Mouse (Mus musculus) CH12.LX (cell line): ENCODE measurements around the gene Serpina9. TPM values are rescaled to one million over a fixed set of nuclear protein-coding genes. Genes with fewer than 3 reads are reported as not detected.

Experiments used
- DNase-seq: peaks from one replicate; pipeline ENCODE4 v3.0.0-alpha.2; 2013; ENCODE audit errors: extremely low read depth
- H3K27ac ChIP-seq: 2 replicates; pipeline ENCODE4 v1.5.1; 2012; ENCODE audit warnings: low read depth, mild to moderate bottlenecking, control low read depth, moderate library complexity; ENCODE audit not compliant: insufficient read depth
- H3K27me3 ChIP-seq: replicated peaks from 2 replicates; pipeline ENCODE3; 2012; ENCODE audit warnings: inconsistent platforms
- H3K36me3 ChIP-seq, 2 experiments: replicated peaks in 1 of 2; 2 replicates each; pipeline versions ENCODE3 to v1.6.1; 2012; ENCODE audit warnings: inconsistent platforms in 1 of 2, low read length in 1 of 2, mild to moderate bottlenecking in 1 of 2, mixed read lengths in 1 of 2, moderate library complexity in 1 of 2; ENCODE audit not compliant: control insufficient read depth in 1 of 2, insufficient read depth in 1 of 2
- H3K4me1 ChIP-seq, 2 experiments: 2 replicates each; pipeline ENCODE4 v1.6.1; 2012; ENCODE audit warnings: inconsistent platforms in 1 of 2, moderate library complexity in 1 of 2; ENCODE audit not compliant: insufficient read depth in 2 of 2, control insufficient read depth in 1 of 2
- H3K4me2 ChIP-seq: 2 replicates; pipeline ENCODE4 v1.6.1; 2012; ENCODE audit warnings: low read depth, mild to moderate bottlenecking, control low read depth; ENCODE audit not compliant: poor library complexity, insufficient read depth, severe bottlenecking
- H3K4me3 ChIP-seq, 3 experiments: fragments of 150-350 bp in 1 of 3; sonication (generic) in 1 of 3; replicated peaks in 1 of 3; 2 replicates each; pipeline versions ENCODE3 to v1.5.1; 2011 to 2012; ENCODE audit warnings: low read depth in 2 of 3, low read length in 2 of 3, mild to moderate bottlenecking in 2 of 3, moderate library complexity in 2 of 3, control low read depth in 1 of 3, improper control_type of control experiment in 1 of 3, inconsistent platforms in 1 of 3, mixed read lengths in 1 of 3; ENCODE audit not compliant: poor library complexity in 1 of 3
- H3K79me2 ChIP-seq: replicated peaks from 2 replicates; pipeline ENCODE4 v1.6.1; 2012; ENCODE audit warnings: mild to moderate bottlenecking, moderate library complexity; ENCODE audit not compliant: control insufficient read depth, poor library complexity, insufficient read depth, severe bottlenecking; ENCODE audit errors: extremely low read depth
- H3K9ac ChIP-seq: 2 replicates; pipeline ENCODE4 v1.6.1; 2012; ENCODE audit warnings: low read depth, mild to moderate bottlenecking, control low read depth, moderate library complexity; ENCODE audit not compliant: insufficient read depth
- H3K9me3 ChIP-seq: replicated peaks from 2 replicates; pipeline ENCODE3; 2012; ENCODE audit warnings: low read length, inconsistent platforms, mixed read lengths
- BHLHE40 ChIP-seq: IDR thresholded peaks from 2 replicates; pipeline ENCODE4 v1.6.1; 2011; ENCODE audit warnings: mild to moderate bottlenecking, low read depth, low read length, improper control_type of control experiment
- CHD1 ChIP-seq: IDR thresholded peaks from 2 replicates; pipeline ENCODE4 v1.6.1; 2012; ENCODE audit warnings: low read depth, low read length, improper control_type of control experiment, inconsistent platforms
- CTCF ChIP-seq, 2 experiments: IDR thresholded peaks in 1 of 2; conservative IDR thresholded peaks in 1 of 2; 2 replicates each; pipeline ENCODE4 v1.5.1; 2011 to 2012; ENCODE audit warnings: low read depth in 2 of 2, low read length in 2 of 2, improper control_type of control experiment in 1 of 2, inconsistent platforms in 1 of 2, mild to moderate bottlenecking in 1 of 2, moderate library complexity in 1 of 2
- E2F4 ChIP-seq: IDR thresholded peaks from 2 replicates; pipeline ENCODE4 v1.6.1; 2011; ENCODE audit warnings: low read depth, low read length, improper control_type of control experiment; ENCODE audit not compliant: insufficient replicate concordance
- ELF1 ChIP-seq: IDR thresholded peaks from 2 replicates; pipeline ENCODE4 v1.6.1; 2014; ENCODE audit warnings: low read depth, mild to moderate bottlenecking, inconsistent platforms, low read length, improper control_type of control experiment
- EP300 ChIP-seq: IDR thresholded peaks from 2 replicates; pipeline ENCODE4 v1.6.1; 2011; ENCODE audit warnings: low read length, improper control_type of control experiment
- IRF4 ChIP-seq: IDR thresholded peaks from 2 replicates; pipeline ENCODE4 v1.6.1; 2014; ENCODE audit warnings: low read depth, mild to moderate bottlenecking, inconsistent platforms, low read length, improper control_type of control experiment
- JUN ChIP-seq: IDR thresholded peaks from 2 replicates; pipeline ENCODE4 v1.6.1; 2011; ENCODE audit warnings: low read depth, mild to moderate bottlenecking, low read length, improper control_type of control experiment, moderate library complexity; ENCODE audit not compliant: insufficient read depth
- JUND ChIP-seq: conservative IDR thresholded peaks from 2 replicates; pipeline ENCODE4 v1.6.1; 2011; ENCODE audit warnings: low read depth, low read length, improper control_type of control experiment
- KAT2A ChIP-seq: IDR thresholded peaks from 2 replicates; pipeline ENCODE4 v1.6.1; 2012; ENCODE audit warnings: low read length, improper control_type of control experiment, inconsistent platforms; ENCODE audit not compliant: insufficient replicate concordance
- MAFK ChIP-seq: IDR thresholded peaks from 2 replicates; pipeline ENCODE4 v1.6.1; 2011; ENCODE audit warnings: low read length, improper control_type of control experiment; ENCODE audit not compliant: insufficient replicate concordance
- MAX ChIP-seq: IDR thresholded peaks from 2 replicates; pipeline ENCODE4 v1.6.1; 2011; ENCODE audit warnings: low read length, improper control_type of control experiment
- MAZ ChIP-seq: IDR thresholded peaks from 2 replicates; pipeline ENCODE4 v1.6.1; 2012; ENCODE audit warnings: low read depth, mild to moderate bottlenecking, inconsistent platforms, low read length, improper control_type of control experiment, moderate library complexity
- MEF2A ChIP-seq: IDR thresholded peaks from 2 replicates; pipeline ENCODE4 v1.6.1; 2014; ENCODE audit warnings: low read depth, mild to moderate bottlenecking, inconsistent platforms, low read length, improper control_type of control experiment, borderline replicate concordance
- MXI1 ChIP-seq: IDR thresholded peaks from 2 replicates; pipeline ENCODE4 v1.6.1; 2011; ENCODE audit warnings: mild to moderate bottlenecking, low read depth, low read length, improper control_type of control experiment
- MYC ChIP-seq: IDR thresholded peaks from 2 replicates; pipeline ENCODE4 v1.6.1; 2011; ENCODE audit warnings: low read depth, mild to moderate bottlenecking, improper control_type of control experiment, low read length
- NELFE ChIP-seq: IDR thresholded peaks from 2 replicates; pipeline ENCODE4 v1.6.1; 2011; ENCODE audit warnings: low read depth, low read length, improper control_type of control experiment
- PAX5 ChIP-seq: IDR thresholded peaks from 2 replicates; pipeline ENCODE4 v1.6.1; 2012; ENCODE audit warnings: low read length, inconsistent platforms, mixed read lengths
- POLR2AphosphoS2 ChIP-seq: IDR thresholded peaks from 2 replicates; pipeline ENCODE4 v1.6.1; 2011; ENCODE audit warnings: low read depth, low read length, improper control_type of control experiment
- RAD21 ChIP-seq: IDR thresholded peaks from 2 replicates; pipeline ENCODE4 v1.6.1; 2011; ENCODE audit warnings: low read depth, mild to moderate bottlenecking, low read length, improper control_type of control experiment, moderate library complexity
- RCOR1 ChIP-seq: conservative IDR thresholded peaks from 2 replicates; pipeline ENCODE4 v1.6.1; 2012; ENCODE audit warnings: low read depth, mild to moderate bottlenecking, inconsistent platforms, low read length, improper control_type of control experiment
- SIN3A ChIP-seq: IDR thresholded peaks from 2 replicates; pipeline ENCODE4 v1.6.1; 2012; ENCODE audit warnings: low read length, improper control_type of control experiment, inconsistent platforms
- SMC3 ChIP-seq: IDR thresholded peaks from 2 replicates; pipeline ENCODE4 v1.6.1; 2011; ENCODE audit warnings: low read depth, low read length, improper control_type of control experiment
- TBP ChIP-seq: conservative IDR thresholded peaks from 2 replicates; pipeline ENCODE4 v1.6.1; 2011; ENCODE audit warnings: low read depth, low read length, improper control_type of control experiment
- TCF12 ChIP-seq: IDR thresholded peaks from 2 replicates; pipeline ENCODE4 v1.6.1; 2014; ENCODE audit warnings: low read depth, mild to moderate bottlenecking, inconsistent platforms, low read length, improper control_type of control experiment
- USF1 ChIP-seq: IDR thresholded peaks from 2 replicates; pipeline ENCODE4 v1.6.1; 2014; ENCODE audit warnings: low read depth, mild to moderate bottlenecking, inconsistent platforms, low read length, improper control_type of control experiment
- ZC3H11A ChIP-seq: IDR thresholded peaks from 2 replicates; pipeline ENCODE4 v1.6.1; 2012; ENCODE audit warnings: low read depth, mild to moderate bottlenecking, inconsistent platforms, low read length, improper control_type of control experiment
- dilution Hi-C: fragments of 300-500 bp; cut with MboI; formaldehyde crosslinking; loops from 2 replicates; pipeline ENCODE4 v1.14.3; 2020; ENCODE audit warnings: low sequenced_read_pairs; ENCODE audit not compliant: extremely low pct_unique_long_range_greater_than_20kb, extremely low pct_ligation_motif_present
- in situ Hi-C: fragments of 300-500 bp; cut with MboI; formaldehyde crosslinking; loops from 3 replicates; pipeline ENCODE4 v1.14.3; 2019; ENCODE audit warnings: low sequenced_read_pairs, low pct_ligation_motif_present, low pct_unique_long_range_greater_than_20kb, mixed read lengths
- polyA plus RNA-seq: library from polyadenylated mRNA; unstranded; fragments of >175 nt; gene quantifications from 2 replicates; pipeline ENCODE4 v1.2.1, GENCODE M21; 2012; ENCODE audit warnings: low read depth; ENCODE audit not compliant: insufficient read length
- total RNA-seq, 2 experiments: library from RNA; depleted of rRNA; stranded (reverse); fragments of 300-350 nt in 1 of 2; fragments of >200 nt in 1 of 2; gene quantifications; 2 replicates each; pipeline ENCODE4 v1.2.3; 2012 to 2014

Gene Serpina9
- total and polyA plus RNA-seq, 3 experiments: 0.08 to 0.36 (median 0.23) TPM

DNA sequence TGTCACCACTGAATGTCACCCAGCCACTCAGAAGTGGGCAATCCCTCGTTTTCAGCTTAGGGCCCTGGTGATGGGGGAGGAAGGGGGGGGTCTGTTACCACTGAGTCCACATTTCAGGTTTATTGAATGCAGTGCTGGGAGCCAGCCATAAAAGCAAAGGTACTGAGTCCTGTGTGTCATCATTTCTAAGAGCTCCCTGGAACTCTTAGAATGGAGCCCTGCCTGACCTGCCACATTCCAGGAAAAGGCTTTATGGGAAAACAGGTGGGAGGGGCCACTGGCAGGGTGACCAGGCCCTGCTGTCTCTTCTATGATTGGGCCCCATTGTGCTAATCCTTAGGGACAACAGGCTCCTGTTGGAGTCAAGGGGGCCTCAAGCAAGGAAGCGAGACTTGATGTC, 17.0 kb downstream of the Serpina9 start:
- Histone ChIP-seq H3K27me3 (peaks cover 16% of the 10 kb centered on the region), H3K27ac (no peak overlapping the region), H3K9ac (no peak overlapping the region), H3K4me2 (no peak overlapping the region), H3K4me1 (peaks cover 8 to 20% of the 10 kb centered on the region in 2 experiments), H3K79me2 (no peaks in the 10 kb centered on the region), H3K4me3 (no peak overlapping the region), H3K36me3 (no peaks in the 10 kb centered on the region), H3K9me3 (no peaks in the 10 kb centered on the region)
- dilution Hi-C loops: no loop called here
- TF ChIP-seq TBP (no peak), JUND (no peak)
- in situ Hi-C loops: loop anchor here (5.0 kb wide), 2 partner anchors 36 to 66 kb away; no protein-coding TSS in a partner anchor
- DNase-seq: no peak

DNA sequence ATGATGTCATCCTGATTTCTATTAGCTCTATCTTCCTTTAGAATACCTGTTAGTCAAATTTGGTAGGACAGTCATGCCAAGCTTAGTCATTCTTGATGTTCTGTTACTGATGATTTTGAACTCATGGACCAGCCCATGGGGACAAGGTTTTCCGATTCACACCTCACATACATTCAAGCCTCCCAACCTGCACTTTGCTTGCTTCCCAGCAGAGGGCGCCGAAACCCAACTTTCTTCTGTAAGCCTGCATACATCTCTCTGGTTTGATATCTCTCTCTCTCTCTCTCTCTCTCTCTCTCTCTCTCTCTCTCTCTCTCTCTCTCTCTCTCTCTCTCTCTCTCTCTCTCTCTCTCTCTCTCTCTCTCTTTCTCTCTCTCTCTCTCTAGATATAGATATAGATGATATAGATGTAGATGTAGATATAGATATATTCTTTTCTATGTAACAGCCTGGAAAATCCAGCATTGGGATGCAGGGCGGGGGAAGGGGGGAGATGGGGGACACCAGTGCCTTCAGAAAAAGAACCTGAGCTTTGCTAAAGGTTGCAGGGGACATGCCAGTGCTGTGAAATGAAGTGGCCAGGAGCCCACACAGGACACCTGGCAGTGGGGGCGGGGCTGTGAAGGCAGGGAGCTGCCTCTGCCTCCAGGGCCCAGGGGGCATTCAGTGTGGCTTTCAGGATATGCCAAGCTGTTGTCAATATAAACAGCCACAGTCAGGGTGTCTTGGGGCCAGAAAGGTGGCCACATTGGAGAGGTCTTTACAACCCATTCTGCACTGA, 18.1 kb downstream of the Serpina9 start:
- dilution Hi-C loops: no loop called here
- DNase-seq: peak; percentile 75
- H3K9me3 ChIP-seq: no peaks in the 10 kb centered on the region

DNA sequence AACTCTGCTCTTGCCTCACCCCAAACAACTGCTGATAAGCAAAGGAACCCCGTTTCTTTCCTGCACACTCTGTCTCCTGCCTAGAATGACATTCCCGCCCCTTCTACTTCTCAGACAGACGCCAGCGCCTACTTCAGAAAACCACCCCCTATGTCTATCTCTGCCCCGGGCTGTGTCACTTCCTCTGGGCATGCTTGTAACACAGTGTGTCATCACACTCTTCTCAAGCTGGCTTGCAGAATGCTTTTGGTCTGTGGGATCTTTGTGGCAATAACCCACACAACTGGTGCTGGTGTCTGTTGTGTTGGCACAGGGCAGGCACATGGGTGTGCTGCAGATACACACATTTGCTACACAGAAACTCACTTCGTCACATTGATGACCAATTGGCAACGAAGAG, 20.6 kb downstream of the Serpina9 start:
- H3K36me3 ChIP-seq: no peaks in the 10 kb centered on the region
- no peak overlapping the region for H3K4me3 ChIP-seq
- no peaks in the 10 kb centered on the region for H3K79me2 ChIP-seq
- in situ Hi-C loops: no loop called here
- H3K4me1 ChIP-seq: 0 out of 4 replicates have a peak, but pooled peaks cover 0 to 3% of the 10 kb centered on the region in 2 experiments
- TF ChIP-seq ELF1: no peak
- TF ChIP-seq JUN: no peak
- no peak for TF ChIP-seq SIN3A
- no peak for TF ChIP-seq MYC
- no peak for TF ChIP-seq NELFE
- no peak for TF ChIP-seq MAX
- no peak for TF ChIP-seq CTCF (conservative IDR thresholded peaks at IDR 0.05 in 1 of 2, IDR thresholded peaks at IDR 0.05 in 1 of 2; ENCODE audit: low read depth in 2 of 2, low read length in 2 of 2)
- no peak for TF ChIP-seq MAZ
- no peak for TF ChIP-seq RCOR1
- TF ChIP-seq E2F4: no peak
- TF ChIP-seq ZC3H11A: no peak
- TF ChIP-seq BHLHE40: no peak
- TF ChIP-seq JUND: no peak
- TF ChIP-seq CHD1: no peak
- TF ChIP-seq USF1: no peak
- TF ChIP-seq MEF2A: no peak
- no peak for TF ChIP-seq PAX5
- TF ChIP-seq MXI1: no peak
- TF ChIP-seq, all 38 proteins: peak for 0
- no peak overlapping the region for H3K27ac ChIP-seq
- H3K27me3 ChIP-seq: peaks cover 40% of the 10 kb centered on the region
- no peaks in the 10 kb centered on the region for H3K9me3 ChIP-seq
- dilution Hi-C loops: no loop called here
- no peak overlapping the region for H3K4me2 ChIP-seq
- H3K9ac ChIP-seq: no peak overlapping the region
- no peak for DNase-seq

More for the DNA sequence above, 18.1 kb downstream of the Serpina9 start:
- TF ChIP-seq TCF12 (no peak), RAD21 (peak; percentile 78), MAFK (no peak), ZC3H11A (peak; percentile 62), JUN (no peak), SMC3 (peak; percentile 91), IRF4 (no peak; the same call in 1 of the 2 replicates), KAT2A (no peak), JUND (0 out of 2 replicates have a peak, but pooled peaks have one; percentile 35), EP300 (no peak), MAX (no peak), POLR2AphosphoS2 (no peak), CTCF (conservative IDR thresholded peaks at IDR 0.05 in 1 of 2, IDR thresholded peaks at IDR 0.05 in 1 of 2; ENCODE audit: low read depth in 2 of 2, low read length in 2 of 2) (peak; percentile 76 to 87; a peak in 3 of 4 replicates), BHLHE40 (no peak)
- Histone ChIP-seq H3K36me3 (no peaks in the 10 kb centered on the region), H3K27ac (no peak overlapping the region), H3K4me3 (no peak overlapping the region), H3K4me2 (no peak overlapping the region), H3K79me2 (no peaks in the 10 kb centered on the region), H3K27me3 (peaks cover 18% of the 10 kb centered on the region), H3K9ac (no peak overlapping the region), H3K4me1 (peaks cover 3 to 10% of the 10 kb centered on the region in 2 experiments; a peak in 2 of 4 replicates)
- in situ Hi-C loops: loop anchor here (5.0 kb wide), 2 partner anchors 37 to 67 kb away; no protein-coding TSS in a partner anchor
